Mouse (Mus musculus) naive thymus-derived CD4-positive, alpha-beta T cell, adult 2 months (primary cell): ENCODE results near the gene 4930402F06Rik.

ENCODE experiments used
- DNase-seq: peaks from one replicate; pipeline ENCODE4 v3.0.0-alpha.2; 2011; ENCODE audit warnings: low read depth

The 4930402F06Rik gene

DNA sequence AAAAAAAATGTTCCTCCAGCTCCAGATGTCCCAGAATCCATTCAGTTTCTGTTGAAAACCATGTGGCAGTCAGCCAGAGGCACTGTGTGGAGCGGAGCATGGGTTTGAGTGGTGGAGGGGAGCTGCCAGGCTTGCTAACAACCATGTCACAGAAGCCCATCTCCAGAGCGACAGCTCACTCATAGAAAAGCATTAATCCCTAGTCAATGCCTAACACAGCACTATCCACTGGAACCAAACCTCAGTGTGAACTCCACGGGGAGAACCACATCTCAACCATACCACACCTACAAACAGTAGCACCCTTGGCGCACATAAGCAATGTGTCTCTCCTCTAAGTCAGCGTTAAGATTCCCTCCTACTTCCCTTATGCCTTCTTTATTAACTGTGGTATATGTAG lies at the start of gene 4930402F06Rik:
Gene 4930402F06Rik (minus strand): TSS at position 80 of the 400 bp plus-strand sequence.
- DNase-seq, result no peak

GRCm38 (mm10) chr2:35446300-35446699 lies 49.3 kb upstream of the 4930402F06Rik start:
- DNase-seq, result no peak

DNA sequence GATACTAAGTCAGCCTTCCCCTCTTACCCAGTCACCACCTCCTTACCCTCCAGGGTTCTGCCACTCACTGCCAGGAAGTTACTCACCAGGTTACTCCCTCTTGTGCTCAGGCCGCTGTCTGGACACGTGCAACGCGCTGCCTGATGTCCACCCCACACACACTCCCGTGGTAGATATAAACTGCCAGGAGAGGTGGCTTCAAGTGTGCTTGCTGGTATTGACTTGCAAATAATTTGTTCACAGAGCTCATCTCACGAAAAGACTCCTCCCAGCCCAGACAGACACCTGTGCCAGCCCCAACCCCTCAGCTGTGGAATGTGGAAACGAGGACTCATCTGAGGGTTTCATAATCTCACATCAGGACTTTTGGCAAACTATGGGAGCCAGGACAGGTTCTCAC lies 48.6 kb upstream of the 4930402F06Rik start:
- no peak for DNase-seq

DNA sequence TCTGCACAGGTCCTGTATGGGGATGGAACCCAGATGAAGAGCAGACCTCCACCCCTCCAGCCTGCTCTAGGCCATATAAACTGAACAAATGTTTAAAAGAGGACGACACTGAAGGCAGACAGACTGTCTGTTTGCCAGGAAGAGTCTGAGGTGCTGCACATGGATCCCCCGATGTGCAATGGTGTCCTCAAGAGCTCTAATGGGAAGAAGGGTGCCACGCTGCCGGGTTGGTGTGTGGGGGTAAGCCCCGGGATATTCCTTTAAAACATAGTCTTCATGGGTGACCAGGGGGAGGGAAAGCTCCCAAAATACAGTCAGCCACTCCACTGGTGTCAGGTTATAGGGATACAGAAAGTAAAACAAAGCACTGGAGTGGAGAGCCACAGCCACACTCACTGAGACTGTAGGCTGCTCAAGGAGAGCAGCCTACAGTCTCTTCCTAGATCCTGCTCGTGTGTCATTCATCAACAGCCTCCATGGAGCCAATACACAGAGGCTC lies 47.8 kb upstream of the 4930402F06Rik start:
- DNase-seq, result no peak

GRCm38 (mm10) chr2:35443981-35444763 lies 47.2 kb upstream of the 4930402F06Rik start:
- no peak for DNase-seq

DNA sequence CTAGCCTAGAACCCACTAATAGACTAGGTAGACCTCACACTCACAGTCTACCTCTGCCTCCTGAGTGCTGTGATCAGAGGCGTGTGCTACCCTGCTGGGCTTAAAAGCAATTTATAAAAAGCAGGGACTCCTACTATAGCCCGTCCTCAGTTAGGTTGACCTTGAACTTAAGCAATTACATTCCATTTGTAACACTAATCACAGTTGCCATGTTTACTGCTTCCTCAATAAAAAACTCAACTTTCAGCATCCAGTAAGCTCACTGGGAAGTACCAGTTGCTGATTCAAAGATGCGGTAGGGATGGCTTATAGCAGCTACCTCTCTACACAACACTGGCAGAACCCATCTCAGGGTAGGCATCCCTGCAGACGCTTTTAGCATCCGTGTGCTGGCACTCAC lies 46.4 kb upstream of the 4930402F06Rik start:
- no peak for DNase-seq

GRCm38 (mm10) chr2:35442079-35442478 lies 45.1 kb upstream of the 4930402F06Rik start:
- no peak for DNase-seq

- no peak for DNase-seq
Observed at GRCm38 (mm10) chr2:35441419-35441818, 44.4 kb upstream of the 4930402F06Rik start.

DNA sequence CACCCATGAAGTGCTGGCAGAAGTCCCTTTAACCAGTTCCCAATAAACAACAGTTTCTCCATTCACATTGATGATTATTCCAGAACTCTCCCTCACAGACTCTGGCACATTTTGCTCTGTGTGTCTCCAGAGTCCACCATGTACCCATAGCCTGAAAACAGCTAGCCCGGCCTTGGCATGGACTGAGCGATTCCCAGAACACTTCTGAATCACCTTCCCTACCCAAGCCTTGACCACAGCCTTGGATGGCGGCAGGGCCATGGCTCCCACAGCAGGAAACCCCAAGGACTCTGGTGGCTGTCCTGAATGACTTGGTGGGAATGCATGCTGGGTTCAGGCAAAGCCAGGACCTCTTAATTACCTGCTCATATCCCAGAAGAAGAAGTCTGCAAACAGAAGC lies 43.5 kb upstream of the 4930402F06Rik start:
- DNase-seq, result no peak

- no peak for DNase-seq
Observed at GRCm38 (mm10) chr2:35437796-35438195, 40.8 kb upstream of the 4930402F06Rik start.

DNA sequence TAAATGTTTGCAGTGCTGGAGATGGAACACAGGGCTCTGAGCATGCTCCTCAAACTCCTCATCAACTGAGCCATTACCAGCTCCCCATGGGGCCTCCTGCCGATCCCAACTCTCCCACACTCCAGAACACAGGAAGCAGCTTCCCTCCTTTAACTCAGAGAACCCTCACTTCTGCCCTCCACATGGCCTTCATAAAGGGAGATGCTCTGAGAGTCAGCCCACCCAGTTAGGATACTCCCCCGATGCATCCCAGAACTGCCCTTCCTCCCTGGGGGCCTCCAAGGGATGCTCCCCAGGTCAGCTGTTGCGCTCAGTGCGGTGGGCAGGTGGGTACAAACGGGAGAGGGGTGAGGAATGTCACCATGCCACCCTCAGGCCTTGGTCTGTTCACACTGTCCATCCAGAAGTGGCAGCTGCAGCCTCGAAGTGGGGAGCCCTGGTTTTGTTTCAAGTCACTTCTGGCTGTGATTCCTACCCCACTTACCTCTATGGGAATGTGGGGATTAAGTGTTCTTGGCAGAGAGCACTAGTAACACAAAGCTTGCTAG lies 37.7 kb upstream of the 4930402F06Rik start:
- no peak for DNase-seq

GRCm38 (mm10) chr2:35433428-35433827 lies 36.5 kb upstream of the 4930402F06Rik start:
- DNase-seq, result no peak

GRCm38 (mm10) chr2:35432472-35432871 lies 35.5 kb upstream of the 4930402F06Rik start:
- no peak for DNase-seq

DNA sequence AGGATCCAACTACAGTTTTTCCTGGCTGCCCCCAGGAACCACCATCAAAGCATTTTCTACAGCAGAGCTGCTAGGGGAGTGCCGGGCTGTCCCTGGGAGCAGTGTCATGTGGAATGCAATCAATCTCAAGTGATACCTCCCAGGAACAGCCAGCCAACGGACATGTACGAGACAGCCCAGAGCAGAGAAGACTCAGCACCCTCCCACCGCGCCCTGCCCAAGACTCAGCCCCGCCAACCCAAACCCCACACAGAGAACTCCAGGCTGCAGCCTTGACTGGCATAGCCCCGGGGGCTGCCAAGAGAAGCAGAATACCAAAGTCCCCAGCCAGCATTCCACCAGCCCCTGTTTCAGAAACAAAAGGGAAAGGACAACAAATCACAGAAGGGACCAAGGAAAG lies 35.0 kb upstream of the 4930402F06Rik start:
- DNase-seq, result no peak

GRCm38 (mm10) chr2:35430806-35431205 lies 33.8 kb upstream of the 4930402F06Rik start:
- DNase-seq, result no peak

DNA sequence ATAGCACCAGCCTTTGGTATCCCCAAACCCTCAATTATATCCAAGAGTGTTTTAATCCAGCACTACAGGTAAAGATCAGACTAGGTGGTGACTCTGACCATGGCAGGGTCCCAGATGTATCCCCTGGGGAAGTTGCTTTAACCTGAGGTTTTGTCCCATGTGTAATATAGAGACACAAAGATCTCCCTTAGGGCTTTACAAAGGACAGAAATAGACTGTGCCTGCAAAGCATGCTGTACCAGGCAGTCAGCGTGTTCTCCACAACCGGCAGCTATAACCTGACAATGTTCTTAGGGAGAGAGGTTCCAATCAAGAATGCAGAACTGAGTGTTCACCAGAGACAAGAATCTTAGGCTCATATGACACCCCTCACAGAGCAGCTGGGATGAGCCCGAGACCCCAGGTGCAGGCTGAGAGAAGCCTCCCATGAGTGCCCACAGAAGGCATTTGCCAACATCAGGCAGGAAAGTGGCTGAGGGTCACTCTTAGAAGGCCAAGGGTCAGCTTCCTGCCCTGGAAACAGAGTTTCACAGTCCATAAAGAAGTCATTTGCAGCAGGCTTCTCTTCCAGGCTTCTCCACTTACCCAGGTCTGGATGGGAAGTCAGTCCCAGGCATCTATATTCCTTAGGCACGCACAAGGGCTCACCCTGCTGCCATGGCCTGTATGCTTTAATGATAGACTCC lies 31.8 kb upstream of the 4930402F06Rik start:
- DNase-seq, result no peak

- DNase-seq, result no peak
Observed at GRCm38 (mm10) chr2:35427559-35427958, 30.6 kb upstream of the 4930402F06Rik start.

- peak; percentile 65 for DNase-seq
Observed at GRCm38 (mm10) chr2:35423711-35424339, 26.9 kb upstream of the 4930402F06Rik start.

DNA sequence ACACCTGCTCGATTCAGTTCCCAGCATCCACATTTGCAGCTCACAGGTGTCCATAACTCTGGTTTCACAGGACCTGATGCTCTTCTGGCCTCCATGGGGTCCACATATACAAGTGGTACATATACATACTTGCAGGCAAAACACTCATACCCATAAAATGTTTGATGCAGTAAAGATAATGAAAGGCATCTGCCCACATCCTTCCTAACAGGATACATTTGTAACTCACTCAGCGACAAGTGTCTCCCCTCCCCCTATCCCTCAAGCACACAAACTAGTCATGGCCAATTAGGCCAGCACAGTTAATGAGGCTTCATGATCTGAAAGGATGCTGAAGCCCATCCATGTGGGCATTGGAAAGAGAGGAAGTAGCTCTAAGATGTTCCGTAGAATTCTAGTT lies 25.4 kb upstream of the 4930402F06Rik start:
- DNase-seq, result peak; percentile 76

GRCm38 (mm10) chr2:35420681-35421080 lies 23.7 kb upstream of the 4930402F06Rik start:
- no peak for DNase-seq

GRCm38 (mm10) chr2:35419671-35420070 lies 22.7 kb upstream of the 4930402F06Rik start:
- DNase-seq, result no peak

GRCm38 (mm10) chr2:35419243-35419642 lies 22.3 kb upstream of the 4930402F06Rik start:
- no peak for DNase-seq
